Mouse (Mus musculus): ENCODE results near the gene Zfp354c.
A peak's percentile ranks its signal among the peaks of the same experiment; 100 is the strongest.

The Zfp354c gene

GRCm38 (mm10) chr11:50827010-50827953 is at the start of gene Zfp354c:
Gene Zfp354c, minus strand, starts transcription at chr11:50827724.
- peak; percentile 45 for DNase-seq (ENCODE audit: low spot score)

- DNase-seq (ENCODE audit: low spot score) = no peak
Observed at GRCm38 (mm10) chr11:50850989-50851601, 23.6 kb upstream of the Zfp354c start.

GRCm38 (mm10) chr11:50850177-50850735 is 22.7 kb upstream of the Zfp354c start, which contains the start of gene Grm6:
Gene Grm6, plus strand, starts transcription at chr11:50850685.
- no peak for DNase-seq (ENCODE audit: low spot score)

GRCm38 (mm10) chr11:50849310-50849709 is 21.8 kb upstream of the Zfp354c start:
- no peak for DNase-seq (ENCODE audit: low spot score)

GRCm38 (mm10) chr11:50848520-50849137 is 21.1 kb upstream of the Zfp354c start:
- DNase-seq (ENCODE audit: low spot score) = no peak

- no peak for DNase-seq (ENCODE audit: low spot score)
Observed at GRCm38 (mm10) chr11:50847047-50847446, 19.5 kb upstream of the Zfp354c start.

GRCm38 (mm10) chr11:50845951-50846350 is 18.4 kb upstream of the Zfp354c start:
- no peak for DNase-seq (ENCODE audit: low spot score)

GRCm38 (mm10) chr11:50841023-50841735 is 13.7 kb upstream of the Zfp354c start, which contains the start of gene Zfp879:
Gene Zfp879, minus strand, starts transcription at chr11:50841552.
- DNase-seq (ENCODE audit: low spot score) = peak; percentile 66

- DNase-seq (ENCODE audit: low spot score) = no peak
Observed at GRCm38 (mm10) chr11:50835727-50836126, 8.2 kb upstream of the Zfp354c start.

GRCm38 (mm10) chr11:50826214-50826613 is 1.3 kb downstream of the Zfp354c start:
- DNase-seq (ENCODE audit: low spot score) = no peak

GRCm38 (mm10) chr11:50814233-50814632 is 13.3 kb downstream of the Zfp354c start:
- no peak for DNase-seq (ENCODE audit: low spot score)

- DNase-seq (ENCODE audit: low spot score) = no peak
Observed at GRCm38 (mm10) chr11:50798836-50799235, 28.7 kb downstream of the Zfp354c start.

GRCm38 (mm10) chr11:50797674-50798073 is 29.9 kb downstream of the Zfp354c start:
- DNase-seq (ENCODE audit: low spot score) = no peak

GRCm38 (mm10) chr11:50771006-50771405 is 56.5 kb downstream of the Zfp354c start:
- no peak for DNase-seq (ENCODE audit: low spot score)

GRCm38 (mm10) chr11:50768995-50769749 is 58.4 kb downstream of the Zfp354c start:
- DNase-seq (ENCODE audit: low spot score) = peak; percentile 15

- DNase-seq (ENCODE audit: low spot score) = no peak
Observed at GRCm38 (mm10) chr11:50767039-50767438, 60.5 kb downstream of the Zfp354c start.

- DNase-seq (ENCODE audit: low spot score) = no peak
Observed at GRCm38 (mm10) chr11:50766461-50766860, 61.1 kb downstream of the Zfp354c start.

Data from spleen, adult 12 weeks (tissue).